8 mouse cellular contexts compared by ENCODE assay signal in genomic region chr5:122049664-122050016, GRCm38 (mm10). TPM values are rescaled to one million over a fixed set of nuclear protein-coding genes. Genes with fewer than 3 reads are reported as not detected.
DNase-seq lines count a peak whose midpoint lies in the region; ATAC-seq and TF ChIP-seq lines count a peak whose summit lies in the region.

No protein-coding gene starts in this region.

- TF ChIP-seq CTCF in E14TG2a.4 (conservative IDR thresholded peaks at IDR 0.05; ENCODE audit: low read length): no peak

- H3K4me2 ChIP-seq in heart, embryonic 12.5 days: peak overlapping the region; percentile 90
- peak overlapping the region; percentile 82 for H3K4me2 ChIP-seq in hindbrain, embryonic 12.5 days (replicated peaks)
- peak overlapping the region; percentile 73 for H3K4me2 ChIP-seq in liver, embryonic 15.5 days

- peaks cover 34% of the 10 kb centered on the region for H3K4me1 ChIP-seq in heart, embryonic 12.5 days (replicated peaks)
- peaks cover 45% of the 10 kb centered on the region for H3K4me1 ChIP-seq in E14TG2a.4 (replicated peaks; ENCODE audit: low read depth, low read length)
- peaks cover 61% of the 10 kb centered on the region for H3K4me1 ChIP-seq in hindbrain, embryonic 12.5 days
- peaks cover 21% of the 10 kb centered on the region for H3K4me1 ChIP-seq in liver, embryonic 15.5 days (replicated peaks)

- DNase-seq in heart, adult 18-20 months: no peak
- peak; percentile 62 for DNase-seq in embryo, embryonic 10.5 days (ENCODE audit: low spot score)
- peak; percentile 75 to 77 for DNase-seq in right cerebral cortex, postnatal 10 days (ENCODE audit: low spot score in 2 of 2)
- DNase-seq in spleen, postnatal 4 days (ENCODE audit: low spot score in 2 of 2): no peak

- no peak; the same call in 1 of the 2 replicates for ATAC-seq in heart, embryonic 12.5 days (ENCODE audit: insufficient number of reproducible peaks, low FRiP score)
- 0 out of 2 replicates have a peak, but pooled peaks have one; percentile 36 for ATAC-seq in hindbrain, embryonic 12.5 days (ENCODE audit: low FRiP score)
- ATAC-seq in liver, embryonic 15.5 days (ENCODE audit: insufficient read depth): no peak

- H3K4me3 ChIP-seq in heart, embryonic 12.5 days: peak overlapping the region; percentile 66
- H3K4me3 ChIP-seq in E14TG2a.4 (replicated peaks; ENCODE audit: low read length): peak overlapping the region; percentile 87
- peak overlapping the region; percentile 84 for H3K4me3 ChIP-seq in hindbrain, embryonic 12.5 days
- peak overlapping the region; percentile 63 for H3K4me3 ChIP-seq in liver, embryonic 15.5 days (replicated peaks)

- no peaks in the 10 kb centered on the region for H3K36me3 ChIP-seq in heart, embryonic 12.5 days
- H3K36me3 ChIP-seq in E14TG2a.4 (ENCODE audit: insufficient read depth, low read length): no peaks in the 10 kb centered on the region
- H3K36me3 ChIP-seq in hindbrain, embryonic 12.5 days: no peaks in the 10 kb centered on the region
- H3K36me3 ChIP-seq in liver, embryonic 15.5 days (replicated peaks): no peaks in the 10 kb centered on the region

- no peaks in the 10 kb centered on the region for H3K9me3 ChIP-seq in heart, embryonic 12.5 days (replicated peaks)
- H3K9me3 ChIP-seq in E14TG2a.4 (ENCODE audit: low read length): no peaks in the 10 kb centered on the region
- H3K9me3 ChIP-seq in hindbrain, embryonic 12.5 days (replicated peaks): no peaks in the 10 kb centered on the region
- H3K9me3 ChIP-seq in liver, embryonic 15.5 days (replicated peaks): no peaks in the 10 kb centered on the region

- peak overlapping the region; percentile 40 for H3K27ac ChIP-seq in heart, embryonic 12.5 days (ENCODE audit: poor library complexity, severe bottlenecking)
- H3K27ac ChIP-seq in hindbrain, embryonic 12.5 days: peak overlapping the region; percentile 99
- no peak overlapping the region for H3K27ac ChIP-seq in liver, embryonic 15.5 days (replicated peaks)

- 0% methylated on average over 23 of the region's 43 CpGs for WGBS in heart, embryonic 12.5 days
- under 1% methylated on average over 29 of the region's 43 CpGs for WGBS in hindbrain, embryonic 12.5 days
- 1% methylated on average over 43 of the region's 43 CpGs for WGBS in liver, embryonic 15.5 days (ENCODE audit: insufficient replicate concordance)

- peak overlapping the region; percentile 76 for H3K9ac ChIP-seq in heart, embryonic 12.5 days
- peak overlapping the region; percentile 84 for H3K9ac ChIP-seq in hindbrain, embryonic 12.5 days
- H3K9ac ChIP-seq in liver, embryonic 15.5 days: no peak overlapping the region; the same call in 1 of the 2 replicates

- H3K27me3 ChIP-seq in heart, embryonic 12.5 days (replicated peaks): peaks cover 54% of the 10 kb centered on the region
- peaks cover 30% of the 10 kb centered on the region for H3K27me3 ChIP-seq in E14TG2a.4 (ENCODE audit: insufficient read depth, low read length)
- H3K27me3 ChIP-seq in hindbrain, embryonic 12.5 days: peaks cover 10% of the 10 kb centered on the region; the same call in 1 of the 2 replicates
- peaks cover 97% of the 10 kb centered on the region for H3K27me3 ChIP-seq in liver, embryonic 15.5 days

RNA-seq across cellular contexts. Expression of gene Cux2, which starts 0.3 kb away (rescaled TPM):
- 7.6 and 10.1 TPM in 2 replicates for polyA plus RNA-seq in heart, embryonic 12.5 days (2016; fragmentation: Nextera tagmentation; extraction: Ambion mirVana)
- total RNA-seq in heart, adult 18-20 months (2021): 10 to 100 TPM; 19.3 to 19.4 TPM
- 25.7 and 27.0 TPM in 2 replicates for polyA plus RNA-seq in hindbrain, embryonic 12.5 days (2016; fragmentation: Nextera tagmentation; extraction: Ambion mirVana)
- 1.8 and 2.2 TPM in 2 replicates for polyA plus RNA-seq in liver, embryonic 15.5 days (2015; fragmentation: Nextera tagmentation; extraction: Ambion mirVana)

RNA-seq across cellular contexts. Expression of gene Myl2, which starts 51.1 kb away (rescaled TPM):
- 7,161 and 7,647 TPM in 2 replicates for polyA plus RNA-seq in heart, embryonic 12.5 days (2016; fragmentation: Nextera tagmentation; extraction: Ambion mirVana)
- over 10,000 TPM; 22,032 to 23,824 TPM for total RNA-seq in heart, adult 18-20 months (2021)
- 2.5 and 3.0 TPM in 2 replicates for polyA plus RNA-seq in hindbrain, embryonic 12.5 days (2016; fragmentation: Nextera tagmentation; extraction: Ambion mirVana)
- polyA plus RNA-seq in liver, embryonic 15.5 days (2015; fragmentation: Nextera tagmentation; extraction: Ambion mirVana): 3.9 and 4.2 TPM in 2 replicates

Comparison
In these comparisons a context has a peak if more than half of its experiments do, and no peak if none do; other contexts are left out.
1. DNase-seq: peak in embryo, embryonic 10.5 days (single experiment) and right cerebral cortex, postnatal 10 days (2 of 2); none in heart, adult 18-20 months (0 of 2) and spleen, postnatal 4 days (0 of 2).
2. RNA of gene Myl2, which starts 51.1 kb away (polyA plus RNA-seq): 7,161 to 7,647 TPM in heart, embryonic 12.5 days; 3.9 to 4.2 TPM in liver, embryonic 15.5 days and 2.5 to 3.0 TPM in hindbrain, embryonic 12.5 days; every median in the first group is over 1,000 times any median in the second.
3. Peak in every context shown above with its lines, with median percentiles within 50 percentile points of each other: H3K4me2 ChIP-seq and H3K4me3 ChIP-seq.